Mouse (Mus musculus) gonadal fat pad, adult 2 months (tissue): Measurements from ENCODE around the gene Mt4. TPM values are rescaled to one million over a fixed set of nuclear protein-coding genes. Genes with fewer than 3 reads are reported as not detected.
"Not testable (repeated sequence)": the region's sequence is repeated elsewhere in the genome, so short reads cannot be mapped to it uniquely, and the experiment has no call there.

Source experiments
- DNase-seq: peaks from one replicate; pipeline ENCODE4 v3.0.0-alpha.2; 2012; ENCODE audit warnings: low read depth
- polyA plus RNA-seq: library from polyadenylated mRNA; depleted of rRNA; stranded (reverse); fragments of >200 nt; gene quantifications from 2 replicates; pipeline ENCODE4 v1.2.3, GENCODE M21; 2012; rRNA removed

Mt4 gene
- polyA plus RNA-seq = not detected in 2 replicates

GRCm38 (mm10) chr8:94136933-94137332 lies at the start of gene Mt4:
Mt4 (plus strand) TSS chr8:94137197.
- no peak for DNase-seq

DNA sequence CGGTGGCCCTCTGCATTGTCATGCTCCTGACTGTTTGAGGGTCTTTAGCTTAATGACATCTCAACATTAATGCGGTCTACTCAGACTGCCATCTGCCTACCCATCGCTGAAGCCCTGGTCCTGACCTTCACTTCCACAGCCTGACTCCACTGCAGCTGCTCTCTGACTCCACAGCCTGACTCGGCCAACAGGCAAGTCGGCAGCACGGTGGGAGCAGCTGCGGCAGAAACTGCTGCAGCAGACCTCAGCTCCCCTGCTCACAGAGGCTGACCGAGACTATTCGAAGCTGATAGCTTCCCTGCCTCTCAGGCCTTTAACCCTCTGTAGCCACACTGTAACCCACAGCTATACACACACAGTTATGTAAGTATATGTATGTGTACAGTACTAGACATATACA lies 49.0 kb upstream of the Mt4 start:
- no peak for DNase-seq

DNA sequence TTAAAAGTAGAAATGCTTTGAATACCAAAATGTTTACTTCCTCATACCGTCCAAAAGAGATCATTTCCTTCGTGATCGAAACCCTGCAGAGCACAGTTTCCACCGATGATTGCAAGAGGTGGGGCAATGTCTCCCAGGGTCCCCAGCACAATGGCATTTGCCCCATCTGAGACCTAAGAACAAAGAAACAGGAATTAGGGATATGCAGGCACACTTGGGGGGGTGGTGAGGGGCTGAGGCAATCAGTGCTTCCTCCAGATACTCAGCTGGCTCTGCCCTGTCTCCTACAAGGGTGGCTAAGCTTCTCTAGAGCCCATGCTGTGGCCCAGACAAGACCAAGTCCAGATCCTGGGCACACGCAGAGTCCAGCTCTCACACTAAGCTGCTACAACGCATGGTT lies 47.3 kb upstream of the Mt4 start:
- DNase-seq = no peak

DNA sequence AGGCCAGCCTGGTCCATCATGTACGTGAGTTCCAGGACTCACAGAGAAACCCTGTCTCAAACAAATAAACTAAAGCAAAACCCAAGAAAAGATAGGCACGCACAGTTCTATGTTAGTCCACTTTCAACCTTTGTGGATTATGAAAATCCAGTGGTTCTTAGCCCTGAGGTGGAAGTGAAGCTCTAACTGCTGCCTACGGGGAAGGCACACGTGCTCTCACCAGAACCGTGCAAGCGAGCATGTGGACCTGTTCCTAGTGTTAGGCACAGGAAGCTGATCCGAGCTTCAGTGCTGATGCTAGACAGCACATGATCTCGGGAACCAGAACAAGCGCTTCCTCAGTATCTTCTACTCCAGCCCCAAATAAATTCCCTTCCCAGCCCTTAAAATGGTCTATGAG lies 44.1 kb upstream of the Mt4 start:
- DNase-seq = no peak

- no peak for DNase-seq
These were observed 42.7 kb upstream of the Mt4 start for GRCm38 (mm10) chr8:94094281-94094680.

DNA sequence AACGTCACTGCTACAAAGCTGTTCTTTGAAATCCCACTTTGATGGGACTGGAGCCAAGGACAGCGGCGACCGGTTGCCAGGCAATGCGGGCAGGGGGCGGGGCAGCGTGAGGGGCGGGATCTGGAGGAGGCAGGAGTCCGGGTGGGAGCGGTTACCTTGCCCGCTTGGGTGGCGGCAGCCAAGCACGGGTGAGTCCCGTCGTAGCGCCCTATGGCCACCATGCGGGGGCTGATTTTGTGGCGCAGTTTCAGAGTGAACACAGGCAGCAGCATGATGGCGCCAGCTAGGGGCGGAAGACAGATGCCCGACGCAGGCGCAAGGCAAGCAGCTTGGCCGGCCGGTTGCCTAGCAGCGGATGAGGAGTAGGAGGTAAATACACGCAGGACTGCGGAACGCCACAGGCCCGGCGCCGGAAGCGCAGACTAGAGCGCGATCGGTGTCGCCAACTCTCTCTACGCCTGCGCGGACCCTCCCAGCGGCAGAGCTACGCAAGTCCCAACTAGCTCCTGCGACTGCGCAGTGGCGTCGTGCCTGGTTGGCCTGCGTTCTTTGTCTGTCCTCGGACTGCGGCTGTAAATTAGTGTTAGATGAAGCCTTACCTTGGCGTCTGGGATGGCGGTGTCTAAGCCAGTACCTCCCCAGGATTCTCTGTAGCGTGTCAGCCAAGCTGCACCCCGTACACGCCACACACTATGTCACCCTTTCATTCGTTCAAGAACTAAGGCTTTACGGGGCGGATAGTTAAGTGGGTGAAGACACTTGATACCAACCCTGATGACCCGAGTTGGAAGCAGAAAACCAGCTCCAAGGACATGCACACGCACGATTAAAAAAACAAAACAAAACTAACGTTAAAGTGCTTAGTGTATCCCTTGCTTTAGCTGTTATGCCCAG lies 38.7 kb upstream of the Mt4 start, which contains the start of gene Bbs2:
Gene Bbs2 (minus strand): TSS at position 848 of the 894 bp plus-strand sequence.
- peak; percentile 71 for DNase-seq

GRCm38 (mm10) chr8:94098996-94099395 lies 38.0 kb upstream of the Mt4 start:
- no peak for DNase-seq

DNA sequence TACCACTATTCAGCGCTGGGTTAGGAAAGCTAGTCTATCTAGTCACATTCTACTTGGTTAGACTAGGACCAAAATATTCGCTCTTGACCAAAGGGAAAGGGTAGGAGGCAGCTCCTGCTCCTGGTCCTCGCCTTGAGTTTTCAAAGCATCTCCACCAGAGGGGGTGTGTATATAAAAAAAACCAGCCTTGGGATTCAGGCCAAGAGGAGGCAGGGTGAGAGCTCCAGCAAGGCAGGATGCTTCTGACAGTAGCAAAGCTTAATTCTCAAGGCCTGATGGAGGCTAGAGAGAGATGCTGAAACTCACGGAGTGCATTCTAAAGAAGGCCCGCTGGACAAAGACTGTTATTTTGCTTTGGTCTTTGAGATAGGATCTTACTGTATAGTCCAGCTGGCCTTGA lies 32.9 kb upstream of the Mt4 start:
- no peak for DNase-seq

DNA sequence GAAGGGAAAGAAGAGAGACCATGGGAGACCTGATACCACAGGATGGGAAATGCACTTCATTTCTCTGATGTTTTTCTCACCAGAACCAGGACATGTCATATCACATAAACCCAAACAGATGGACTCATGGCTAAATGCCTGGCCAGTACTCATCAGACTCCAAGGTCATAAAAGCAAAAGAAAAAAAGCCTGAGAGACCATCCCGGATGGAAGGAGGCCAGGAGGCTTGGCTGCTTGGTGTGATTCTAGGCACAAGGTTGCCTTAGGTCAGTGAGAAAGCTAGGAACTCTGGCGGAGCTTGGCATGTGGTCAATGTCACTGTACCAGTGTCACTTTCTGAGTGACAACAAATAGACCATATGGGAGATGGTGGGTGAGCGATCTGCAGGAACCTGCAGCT lies 29.1 kb upstream of the Mt4 start:
- DNase-seq = no peak

DNA sequence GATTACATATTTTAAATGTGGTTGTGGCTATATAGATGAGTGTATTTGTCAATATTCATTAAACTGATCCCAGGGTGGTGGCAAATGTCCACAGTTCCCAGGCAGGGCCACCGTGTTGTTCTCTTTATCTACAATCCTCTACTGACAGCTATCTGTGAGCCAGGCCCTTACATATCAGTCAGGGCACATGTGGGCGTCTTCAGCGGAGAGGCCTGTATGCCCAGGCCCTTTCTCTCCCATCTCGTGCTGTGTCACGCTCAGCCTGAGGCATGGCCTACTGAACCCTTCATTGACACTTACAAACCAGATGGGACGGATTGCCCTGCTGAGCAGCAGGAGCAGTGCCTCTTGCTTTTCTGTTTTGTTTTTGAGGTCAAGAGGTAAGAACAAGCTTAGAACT lies 27.6 kb upstream of the Mt4 start:
- DNase-seq = no peak

DNA sequence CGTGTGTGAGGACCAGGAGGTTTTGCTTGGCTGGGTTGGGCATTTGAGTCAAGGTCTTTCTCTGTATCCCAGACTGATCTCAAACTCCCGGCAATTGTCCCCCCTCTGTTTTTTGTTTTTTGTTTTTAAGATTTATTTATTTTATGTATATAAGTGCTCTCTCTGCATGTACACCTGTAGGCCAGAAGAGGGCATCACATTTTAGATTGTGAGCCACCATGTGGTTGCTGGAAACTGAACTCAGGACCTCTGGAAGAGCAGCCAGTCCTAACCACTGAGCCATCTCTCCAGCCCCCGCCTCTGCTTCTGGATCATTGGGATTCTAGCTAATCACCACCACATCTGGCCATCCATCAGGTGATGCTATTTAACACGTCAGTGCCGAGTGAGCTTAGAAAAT lies 27.2 kb upstream of the Mt4 start:
- no peak for DNase-seq

DNA sequence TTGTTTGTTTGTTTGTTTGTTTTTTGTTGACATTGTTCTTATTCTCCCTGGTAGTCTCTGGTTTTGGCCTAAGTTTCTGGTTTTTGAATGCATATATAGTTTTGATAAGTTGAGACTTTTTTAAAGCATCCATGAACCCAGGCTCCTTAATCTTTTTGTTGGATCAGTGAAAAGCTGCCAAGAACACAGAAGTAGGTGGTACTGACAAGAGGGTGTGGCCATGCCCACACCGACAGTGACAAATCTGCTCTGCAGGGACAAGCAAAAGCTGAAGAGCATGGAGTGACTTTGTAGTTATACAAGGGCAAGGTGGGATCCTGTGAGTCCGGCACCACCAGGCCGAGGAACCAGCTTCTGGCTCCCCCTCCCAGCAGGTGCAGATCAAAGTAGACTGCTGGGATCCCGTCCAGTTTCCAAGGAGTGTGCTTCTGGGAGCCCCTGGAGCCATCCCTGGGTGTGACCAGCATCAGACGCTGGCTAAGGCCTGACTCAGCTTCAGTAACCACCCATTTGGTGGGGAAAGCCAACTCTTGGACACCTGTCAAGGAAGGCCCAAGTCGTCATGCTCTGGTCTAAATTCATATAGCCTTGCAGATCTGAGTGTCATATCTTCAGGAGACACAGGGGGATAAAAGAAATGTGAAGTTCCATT lies 26.3 kb upstream of the Mt4 start:
- no peak for DNase-seq

DNA sequence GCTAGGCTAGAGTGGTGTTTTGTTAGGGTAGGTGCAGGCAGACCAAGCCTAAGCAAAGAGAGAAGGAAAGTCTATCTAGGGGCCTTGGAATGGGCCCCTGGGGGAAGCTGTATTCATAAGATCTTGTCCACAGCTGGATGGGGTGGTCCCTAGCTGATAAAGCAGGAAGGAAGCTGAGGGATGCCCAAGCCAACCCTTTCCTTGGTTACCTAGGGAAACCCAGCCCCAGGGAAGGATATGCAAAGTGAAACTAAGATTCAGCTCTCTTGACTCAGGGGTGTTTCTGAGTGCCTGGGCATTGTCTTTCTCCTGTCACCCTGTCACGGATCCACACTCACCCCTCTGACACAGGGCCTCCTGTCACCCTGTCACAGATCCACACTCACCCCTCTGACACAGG lies 23.6 kb upstream of the Mt4 start:
- DNase-seq = no peak

DNA sequence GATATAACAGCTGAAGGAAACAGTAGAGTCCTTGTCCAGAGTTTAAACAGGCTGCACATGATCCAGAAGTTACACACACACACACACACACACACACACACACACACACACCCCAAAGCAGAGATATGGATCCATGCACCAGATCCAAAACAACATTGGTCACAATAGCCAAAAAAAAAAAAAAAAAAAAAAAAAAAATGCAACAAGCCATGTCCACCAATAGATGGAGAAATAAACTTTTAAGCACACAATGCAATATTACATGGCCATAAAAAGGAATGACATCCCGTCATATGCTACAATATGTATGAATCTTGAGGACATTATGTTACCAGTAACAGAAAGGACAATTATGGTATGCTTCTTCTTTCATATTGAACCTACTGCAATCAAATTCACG lies 23.0 kb upstream of the Mt4 start:
- DNase-seq = no peak

DNA sequence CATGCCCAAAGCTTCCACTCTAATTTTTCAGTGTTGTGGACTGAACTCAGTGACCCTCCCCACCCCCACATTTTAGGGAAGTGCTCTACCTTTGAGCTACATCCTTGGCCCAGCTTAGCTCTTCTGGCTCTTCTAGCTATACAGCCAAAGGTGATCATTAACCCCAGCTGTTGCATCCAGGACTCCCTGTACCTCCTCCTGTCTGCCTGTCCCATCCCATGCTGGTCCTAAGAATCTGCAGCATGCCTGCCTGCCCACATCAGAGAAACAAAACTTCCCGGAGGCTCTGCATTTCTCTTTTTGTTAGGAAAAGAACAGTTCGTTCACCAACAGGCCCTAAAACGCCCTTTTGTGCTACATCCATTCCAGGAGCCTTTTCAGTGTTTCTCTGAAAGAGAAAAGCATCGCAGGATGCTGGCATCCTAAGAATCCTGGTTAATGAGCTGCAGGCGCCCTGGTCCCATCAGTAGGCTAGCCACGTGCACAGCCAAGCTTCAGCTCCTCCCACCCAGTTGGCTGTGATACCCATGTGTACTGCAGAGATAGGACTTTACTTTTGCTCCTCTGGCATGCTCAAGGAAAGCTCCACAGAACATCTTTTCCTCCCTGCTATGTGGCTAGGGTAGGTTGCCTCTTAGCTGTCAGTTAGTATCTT lies 18.1 kb upstream of the Mt4 start:
- DNase-seq = no peak

DNA sequence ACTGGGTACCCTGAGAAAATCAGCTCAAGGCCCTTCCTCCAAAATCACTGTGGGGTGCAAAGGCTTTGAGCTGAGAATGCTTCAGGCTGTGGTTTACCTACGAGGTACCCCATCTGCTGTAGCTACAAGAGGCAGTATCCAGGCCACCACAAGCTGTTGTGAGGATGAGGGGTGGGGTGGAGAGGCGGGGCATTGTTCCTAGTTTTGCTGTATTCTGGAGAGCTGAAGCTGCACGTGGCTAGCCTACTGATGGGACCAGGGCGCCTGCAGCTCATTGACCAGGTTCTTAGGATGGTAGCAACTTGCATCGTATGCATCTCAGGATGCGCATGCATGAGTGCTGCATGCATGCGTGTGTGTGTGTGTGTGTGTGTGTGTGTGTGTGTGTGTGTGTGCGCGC lies 15.4 kb upstream of the Mt4 start:
- DNase-seq = no peak

DNA sequence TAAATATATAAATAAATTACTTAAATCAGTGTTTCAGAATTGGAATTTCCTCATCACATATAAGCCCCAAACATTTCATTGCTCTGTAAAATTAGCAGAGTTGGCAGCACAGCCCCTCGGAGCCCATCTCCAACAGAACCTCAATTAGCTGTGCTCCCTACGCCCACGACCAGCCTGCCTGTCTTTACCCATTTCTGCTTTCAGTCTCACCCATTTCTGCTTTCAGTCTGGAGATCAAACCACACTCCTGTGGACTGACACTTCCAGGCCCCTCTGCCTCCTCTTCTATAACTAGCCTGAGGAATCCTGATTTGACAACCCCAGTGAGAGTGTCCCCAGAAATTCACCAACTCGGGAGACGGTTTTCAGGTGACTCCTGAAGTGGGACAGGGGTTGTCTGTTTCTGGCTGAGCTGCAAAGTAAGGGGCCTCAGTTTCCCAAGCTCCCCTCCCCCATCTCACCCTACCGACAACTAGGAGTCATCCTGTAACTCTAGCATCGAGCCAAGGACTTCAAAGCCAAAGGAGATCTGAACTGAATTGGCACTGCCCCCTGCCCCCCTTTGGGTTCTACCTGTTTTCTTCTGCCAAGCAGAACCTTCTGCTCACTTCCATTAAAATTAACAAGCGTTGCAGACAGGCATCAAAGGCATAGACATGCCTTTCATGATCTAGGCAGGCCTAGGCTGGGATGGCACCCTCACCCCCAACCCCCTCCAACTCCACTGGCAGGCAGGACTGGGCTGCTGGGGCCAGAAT lies 14.1 kb upstream of the Mt4 start:
- DNase-seq = no peak

- no peak for DNase-seq
These were observed 9.3 kb upstream of the Mt4 start for GRCm38 (mm10) chr8:94127711-94128110.

- DNase-seq = no peak
These were observed 7.7 kb upstream of the Mt4 start for GRCm38 (mm10) chr8:94129133-94129789.

DNA sequence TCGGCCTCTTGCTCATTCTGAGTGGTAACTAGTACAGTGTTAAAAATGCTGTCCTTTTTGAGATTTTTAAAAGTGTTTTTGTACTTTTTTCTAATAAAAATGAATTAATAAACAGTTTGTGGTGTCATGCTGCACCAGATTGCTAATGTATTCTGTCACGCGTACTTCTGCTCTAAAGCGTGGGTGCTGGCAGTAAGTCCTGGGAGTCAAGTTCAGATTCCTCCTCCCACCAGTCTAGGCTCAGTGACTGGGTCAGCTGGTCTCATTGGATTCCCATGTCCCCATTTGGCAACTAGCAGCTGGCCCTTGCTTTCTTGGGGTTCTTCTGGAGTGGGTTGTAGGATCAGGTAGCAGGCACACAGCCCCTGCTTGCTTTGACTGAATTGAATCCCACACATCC lies 6.9 kb upstream of the Mt4 start:
- no peak for DNase-seq

DNA sequence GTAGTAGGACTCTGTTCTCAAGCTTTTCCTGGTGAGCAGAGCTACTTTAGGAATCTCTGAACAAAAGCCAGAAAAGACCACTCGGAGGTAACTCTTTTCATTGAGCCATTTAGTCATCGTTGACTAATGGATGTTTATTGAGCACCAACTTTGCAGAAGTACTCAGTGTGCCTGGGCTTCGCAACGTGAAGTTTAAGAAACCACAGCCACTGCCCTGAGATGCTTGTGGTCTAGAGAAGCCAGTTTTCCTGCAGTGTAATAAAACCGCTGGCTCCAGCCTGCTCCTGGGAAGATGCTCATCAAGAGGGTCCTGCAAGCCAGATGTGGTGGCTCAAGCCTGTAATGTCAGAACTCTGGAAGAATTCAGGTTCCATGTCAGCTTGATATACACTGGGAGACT lies 4.9 kb upstream of the Mt4 start:
- DNase-seq = no peak

DNA sequence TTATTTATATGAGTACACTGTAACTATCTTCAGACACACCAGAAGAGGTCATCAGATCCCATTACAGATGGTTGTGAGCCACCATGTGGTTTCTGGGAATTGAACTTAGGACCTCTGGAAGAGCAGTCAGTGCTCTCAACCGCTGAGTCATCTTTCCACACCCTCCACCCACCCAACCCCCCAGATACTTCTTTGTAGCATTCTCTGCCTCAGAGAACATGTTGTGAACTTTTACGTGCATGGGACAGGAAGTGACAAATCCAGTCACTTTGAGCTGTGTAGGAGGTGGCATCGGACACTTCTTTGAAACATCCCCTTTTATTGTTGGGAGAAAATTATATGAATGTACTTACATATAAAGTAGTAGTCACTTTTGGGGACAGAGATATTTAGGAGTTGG lies 2.4 kb upstream of the Mt4 start:
- DNase-seq = not testable (repeated sequence)
